Mouse (Mus musculus) CH12.LX (cell line): ENCODE results near the gene Gm10799. TPM values are rescaled to one million over a fixed set of nuclear protein-coding genes. Genes with fewer than 3 reads are reported as not detected.

Experiments used
- DNase-seq: peaks from one replicate; pipeline ENCODE4 v3.0.0-alpha.2; 2013; ENCODE audit errors: extremely low read depth
- H3K27ac ChIP-seq: 2 replicates; pipeline ENCODE4 v1.5.1; 2012; ENCODE audit warnings: low read depth, mild to moderate bottlenecking, control low read depth, moderate library complexity; ENCODE audit not compliant: insufficient read depth
- H3K27me3 ChIP-seq: replicated peaks from 2 replicates; pipeline ENCODE3; 2012; ENCODE audit warnings: inconsistent platforms
- H3K36me3 ChIP-seq, 2 experiments: replicated peaks in 1 of 2; 2 replicates each; pipeline versions ENCODE3 to v1.6.1; 2012; ENCODE audit warnings: inconsistent platforms in 1 of 2, low read length in 1 of 2, mild to moderate bottlenecking in 1 of 2, mixed read lengths in 1 of 2, moderate library complexity in 1 of 2; ENCODE audit not compliant: control insufficient read depth in 1 of 2, insufficient read depth in 1 of 2
- H3K4me1 ChIP-seq, 2 experiments: 2 replicates each; pipeline ENCODE4 v1.6.1; 2012; ENCODE audit warnings: inconsistent platforms in 1 of 2, moderate library complexity in 1 of 2; ENCODE audit not compliant: insufficient read depth in 2 of 2, control insufficient read depth in 1 of 2
- H3K4me2 ChIP-seq: 2 replicates; pipeline ENCODE4 v1.6.1; 2012; ENCODE audit warnings: low read depth, mild to moderate bottlenecking, control low read depth; ENCODE audit not compliant: poor library complexity, insufficient read depth, severe bottlenecking
- H3K4me3 ChIP-seq, 3 experiments: fragments of 150-350 bp in 1 of 3; sonication (generic) in 1 of 3; replicated peaks in 1 of 3; 2 replicates each; pipeline versions ENCODE3 to v1.5.1; 2011 to 2012; ENCODE audit warnings: low read depth in 2 of 3, low read length in 2 of 3, mild to moderate bottlenecking in 2 of 3, moderate library complexity in 2 of 3, control low read depth in 1 of 3, improper control_type of control experiment in 1 of 3, inconsistent platforms in 1 of 3, mixed read lengths in 1 of 3; ENCODE audit not compliant: poor library complexity in 1 of 3
- H3K79me2 ChIP-seq: replicated peaks from 2 replicates; pipeline ENCODE4 v1.6.1; 2012; ENCODE audit warnings: mild to moderate bottlenecking, moderate library complexity; ENCODE audit not compliant: control insufficient read depth, poor library complexity, insufficient read depth, severe bottlenecking; ENCODE audit errors: extremely low read depth
- H3K9ac ChIP-seq: 2 replicates; pipeline ENCODE4 v1.6.1; 2012; ENCODE audit warnings: low read depth, mild to moderate bottlenecking, control low read depth, moderate library complexity; ENCODE audit not compliant: insufficient read depth
- H3K9me3 ChIP-seq: replicated peaks from 2 replicates; pipeline ENCODE3; 2012; ENCODE audit warnings: low read length, inconsistent platforms, mixed read lengths
- BHLHE40 ChIP-seq: IDR thresholded peaks from 2 replicates; pipeline ENCODE4 v1.6.1; 2011; ENCODE audit warnings: mild to moderate bottlenecking, low read depth, low read length, improper control_type of control experiment
- CTCF ChIP-seq, 2 experiments: IDR thresholded peaks in 1 of 2; conservative IDR thresholded peaks in 1 of 2; 2 replicates each; pipeline ENCODE4 v1.5.1; 2011 to 2012; ENCODE audit warnings: low read depth in 2 of 2, low read length in 2 of 2, improper control_type of control experiment in 1 of 2, inconsistent platforms in 1 of 2, mild to moderate bottlenecking in 1 of 2, moderate library complexity in 1 of 2
- E2F4 ChIP-seq: IDR thresholded peaks from 2 replicates; pipeline ENCODE4 v1.6.1; 2011; ENCODE audit warnings: low read depth, low read length, improper control_type of control experiment; ENCODE audit not compliant: insufficient replicate concordance
- ELF1 ChIP-seq: IDR thresholded peaks from 2 replicates; pipeline ENCODE4 v1.6.1; 2014; ENCODE audit warnings: low read depth, mild to moderate bottlenecking, inconsistent platforms, low read length, improper control_type of control experiment
- EP300 ChIP-seq: IDR thresholded peaks from 2 replicates; pipeline ENCODE4 v1.6.1; 2011; ENCODE audit warnings: low read length, improper control_type of control experiment
- GABPA ChIP-seq: IDR thresholded peaks from 2 replicates; pipeline ENCODE4 v1.6.1; 2012; ENCODE audit warnings: low read depth, low read length, improper control_type of control experiment, inconsistent platforms; ENCODE audit not compliant: insufficient replicate concordance
- HCFC1 ChIP-seq: IDR thresholded peaks from 2 replicates; pipeline ENCODE4 v1.6.1; 2012; ENCODE audit warnings: low read depth, mild to moderate bottlenecking, inconsistent platforms, low read length, improper control_type of control experiment
- JUND ChIP-seq: conservative IDR thresholded peaks from 2 replicates; pipeline ENCODE4 v1.6.1; 2011; ENCODE audit warnings: low read depth, low read length, improper control_type of control experiment
- KAT2A ChIP-seq: IDR thresholded peaks from 2 replicates; pipeline ENCODE4 v1.6.1; 2012; ENCODE audit warnings: low read length, improper control_type of control experiment, inconsistent platforms; ENCODE audit not compliant: insufficient replicate concordance
- MAFK ChIP-seq: IDR thresholded peaks from 2 replicates; pipeline ENCODE4 v1.6.1; 2011; ENCODE audit warnings: low read length, improper control_type of control experiment; ENCODE audit not compliant: insufficient replicate concordance
- MAX ChIP-seq: IDR thresholded peaks from 2 replicates; pipeline ENCODE4 v1.6.1; 2011; ENCODE audit warnings: low read length, improper control_type of control experiment
- MYC ChIP-seq: IDR thresholded peaks from 2 replicates; pipeline ENCODE4 v1.6.1; 2011; ENCODE audit warnings: low read depth, mild to moderate bottlenecking, improper control_type of control experiment, low read length
- NRF1 ChIP-seq: IDR thresholded peaks from 2 replicates; pipeline ENCODE4 v1.6.1; 2014; ENCODE audit warnings: low read depth, mild to moderate bottlenecking, inconsistent platforms, low read length, improper control_type of control experiment, moderate library complexity
- PAX5 ChIP-seq: IDR thresholded peaks from 2 replicates; pipeline ENCODE4 v1.6.1; 2012; ENCODE audit warnings: low read length, inconsistent platforms, mixed read lengths
- POLR2A ChIP-seq: IDR thresholded peaks from 2 replicates; pipeline ENCODE4 v1.6.1; 2011; ENCODE audit warnings: low read depth, mild to moderate bottlenecking, improper control_type of control experiment, low read length
- RCOR1 ChIP-seq: conservative IDR thresholded peaks from 2 replicates; pipeline ENCODE4 v1.6.1; 2012; ENCODE audit warnings: low read depth, mild to moderate bottlenecking, inconsistent platforms, low read length, improper control_type of control experiment
- SIN3A ChIP-seq: IDR thresholded peaks from 2 replicates; pipeline ENCODE4 v1.6.1; 2012; ENCODE audit warnings: low read length, improper control_type of control experiment, inconsistent platforms
- SMC3 ChIP-seq: IDR thresholded peaks from 2 replicates; pipeline ENCODE4 v1.6.1; 2011; ENCODE audit warnings: low read depth, low read length, improper control_type of control experiment
- TBP ChIP-seq: conservative IDR thresholded peaks from 2 replicates; pipeline ENCODE4 v1.6.1; 2011; ENCODE audit warnings: low read depth, low read length, improper control_type of control experiment
- TCF12 ChIP-seq: IDR thresholded peaks from 2 replicates; pipeline ENCODE4 v1.6.1; 2014; ENCODE audit warnings: low read depth, mild to moderate bottlenecking, inconsistent platforms, low read length, improper control_type of control experiment
- UBTF ChIP-seq: IDR thresholded peaks from 2 replicates; pipeline ENCODE4 v1.6.1; 2012; ENCODE audit warnings: low read depth, mild to moderate bottlenecking, inconsistent platforms, low read length, improper control_type of control experiment, moderate library complexity
- USF1 ChIP-seq: IDR thresholded peaks from 2 replicates; pipeline ENCODE4 v1.6.1; 2014; ENCODE audit warnings: low read depth, mild to moderate bottlenecking, inconsistent platforms, low read length, improper control_type of control experiment
- USF2 ChIP-seq: conservative IDR thresholded peaks from 2 replicates; pipeline ENCODE4 v1.6.1; 2011; ENCODE audit warnings: low read depth, low read length, improper control_type of control experiment
- ZC3H11A ChIP-seq: IDR thresholded peaks from 2 replicates; pipeline ENCODE4 v1.6.1; 2012; ENCODE audit warnings: low read depth, mild to moderate bottlenecking, inconsistent platforms, low read length, improper control_type of control experiment
- ZMIZ1 ChIP-seq: IDR thresholded peaks from 2 replicates; pipeline ENCODE4 v1.6.1; 2012; ENCODE audit warnings: low read depth, mild to moderate bottlenecking, inconsistent platforms, low read length, improper control_type of control experiment
- ZNF384 ChIP-seq: IDR thresholded peaks from 2 replicates; pipeline ENCODE4 v1.6.1; 2012; ENCODE audit warnings: low read depth, low read length, improper control_type of control experiment, inconsistent platforms
- dilution Hi-C: fragments of 300-500 bp; cut with MboI; formaldehyde crosslinking; loops from 2 replicates; pipeline ENCODE4 v1.14.3; 2020; ENCODE audit warnings: low sequenced_read_pairs; ENCODE audit not compliant: extremely low pct_unique_long_range_greater_than_20kb, extremely low pct_ligation_motif_present
- in situ Hi-C: fragments of 300-500 bp; cut with MboI; formaldehyde crosslinking; loops from 3 replicates; pipeline ENCODE4 v1.14.3; 2019; ENCODE audit warnings: low sequenced_read_pairs, low pct_ligation_motif_present, low pct_unique_long_range_greater_than_20kb, mixed read lengths
- polyA plus RNA-seq: library from polyadenylated mRNA; unstranded; fragments of >175 nt; gene quantifications from 2 replicates; pipeline ENCODE4 v1.2.1, GENCODE M21; 2012; ENCODE audit warnings: low read depth; ENCODE audit not compliant: insufficient read length
- total RNA-seq, 2 experiments: library from RNA; depleted of rRNA; stranded (reverse); fragments of 300-350 nt in 1 of 2; fragments of >200 nt in 1 of 2; gene quantifications; 2 replicates each; pipeline ENCODE4 v1.2.3; 2012 to 2014

Gene Gm10799
- total and polyA plus RNA-seq, 3 experiments: not detected

DNA sequence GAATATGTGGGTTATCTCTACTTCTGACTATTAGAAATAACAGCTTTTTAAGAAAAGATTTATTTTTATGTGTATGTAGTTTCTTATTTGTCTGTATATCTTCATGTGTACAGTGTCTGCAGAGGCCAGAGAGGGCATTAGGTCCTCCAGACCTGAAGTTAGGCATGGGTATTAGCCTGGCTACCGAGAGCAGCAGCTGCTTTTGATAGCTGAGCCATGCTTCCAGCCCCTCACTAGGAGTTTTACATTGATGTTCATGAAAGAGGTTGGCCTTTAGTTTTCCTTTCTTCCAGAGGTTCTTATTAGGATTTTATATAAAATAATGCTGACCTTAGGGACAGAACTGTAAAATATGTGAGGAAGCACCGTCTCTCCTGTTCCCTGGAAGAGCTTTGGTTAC, 30.1 kb downstream of the Gm10799 start:
- no peak for DNase-seq
- H3K4me1 ChIP-seq: peaks cover 2 to 22% of the 10 kb centered on the region in 2 experiments; a peak in 2 of 4 replicates
- H3K4me3 ChIP-seq: no peak overlapping the region
- H3K79me2 ChIP-seq: no peaks in the 10 kb centered on the region
- in situ Hi-C loops: loop anchor here (25.0 kb wide), 1 partner anchor 549 kb away; the partner anchor contains the start of gene Cstf3
- H3K9me3 ChIP-seq: no peaks in the 10 kb centered on the region
- peaks cover 18 to 80% of the 10 kb centered on the region in 2 experiments for H3K36me3 ChIP-seq
- H3K27ac ChIP-seq: no peak overlapping the region
- H3K9ac ChIP-seq: no peak overlapping the region
- TF ChIP-seq SMC3 (no peak), NRF1 (no peak), MAFK (no peak), MAX (no peak), BHLHE40 (no peak), ELF1 (no peak), POLR2A (no peak), KAT2A (no peak), TBP (no peak), HCFC1 (no peak), USF2 (no peak), TCF12 (no peak), E2F4 (no peak), GABPA (no peak), ZNF384 (no peak), SIN3A (no peak), EP300 (no peak), RCOR1 (no peak), ZMIZ1 (no peak)
- dilution Hi-C loops: no loop called here
- no peaks in the 10 kb centered on the region for H3K27me3 ChIP-seq
- H3K4me2 ChIP-seq: no peak overlapping the region

- in situ Hi-C loops: loop anchor here (25.0 kb wide), 1 partner anchor 551 kb away; the partner anchor contains the start of gene Cstf3
- dilution Hi-C loops: no loop called here
- no peak for TF ChIP-seq TCF12
- TF ChIP-seq MYC: no peak
- TF ChIP-seq UBTF: no peak
- TF ChIP-seq ZMIZ1: no peak
- TF ChIP-seq CTCF (conservative IDR thresholded peaks at IDR 0.05 in 1 of 2, IDR thresholded peaks at IDR 0.05 in 1 of 2; ENCODE audit: low read depth in 2 of 2, low read length in 2 of 2): no peak
- TF ChIP-seq JUND: no peak
- no peak for TF ChIP-seq PAX5
- TF ChIP-seq BHLHE40: no peak
- TF ChIP-seq ELF1: no peak
- TF ChIP-seq USF1: no peak
- TF ChIP-seq SMC3: no peak
- no peak for TF ChIP-seq ZC3H11A
- TF ChIP-seq HCFC1: no peak
Observed at GRCm38 (mm10) chr2:104036316-104036715, 32.0 kb downstream of the Gm10799 start.

More at GRCm38 (mm10) chr2:104036316-104036715, 32.0 kb downstream of the Gm10799 start:
- DNase-seq: no peak
- Histone ChIP-seq H3K4me2 (no peak overlapping the region), H3K4me1 (peaks cover 2 to 18% of the 10 kb centered on the region in 2 experiments; a peak in 2 of 4 replicates), H3K9ac (no peak overlapping the region), H3K4me3 (no peak overlapping the region), H3K27ac (no peak overlapping the region), H3K79me2 (no peaks in the 10 kb centered on the region), H3K27me3 (no peaks in the 10 kb centered on the region), H3K36me3 (peaks cover 18 to 77% of the 10 kb centered on the region in 2 experiments), H3K9me3 (no peaks in the 10 kb centered on the region)
